Mouse (Mus musculus): ENCODE data around the gene Setmar.

The Setmar gene

DNA sequence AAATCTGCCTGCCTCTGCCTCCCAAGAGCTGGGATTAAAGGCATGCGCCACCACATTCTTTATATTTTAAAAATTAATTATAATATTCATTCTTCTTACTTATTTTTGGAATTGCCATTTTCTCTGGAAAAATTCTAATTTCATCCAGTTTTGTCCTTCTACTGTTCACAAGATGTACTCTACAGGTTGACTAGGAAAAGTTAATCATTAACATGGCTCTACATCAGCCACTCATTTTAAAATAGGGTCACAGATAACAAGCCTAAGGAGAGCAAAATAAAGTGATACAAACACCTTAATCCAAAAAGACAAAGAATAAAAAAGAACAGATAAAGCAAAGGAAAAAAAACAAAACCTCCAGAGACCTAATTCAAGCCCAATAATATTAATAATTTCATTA is 50.1 kb downstream of the Setmar start:
- no peak for DNase-seq (ENCODE audit: low read depth)

DNA sequence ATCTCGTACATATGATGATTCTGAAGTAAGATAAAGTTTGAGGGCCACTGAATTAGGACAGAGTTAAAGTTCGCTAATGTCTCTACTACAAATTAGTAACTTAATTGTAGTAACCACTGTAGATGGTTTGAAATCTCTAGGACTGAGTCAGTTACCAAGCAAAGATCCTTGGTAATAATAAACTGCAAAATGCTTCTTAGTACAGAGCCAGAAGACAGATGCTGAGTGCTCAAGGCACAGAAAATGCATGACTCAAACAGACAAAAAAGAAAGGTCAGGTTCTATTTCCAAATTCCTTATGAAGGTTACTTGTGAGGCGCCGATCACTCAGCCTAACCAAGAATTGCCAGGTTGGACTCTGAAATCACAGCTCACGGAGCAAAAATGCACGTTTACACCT is 53.0 kb downstream of the Setmar start:
- DNase-seq (ENCODE audit: low read depth) = no peak

DNA sequence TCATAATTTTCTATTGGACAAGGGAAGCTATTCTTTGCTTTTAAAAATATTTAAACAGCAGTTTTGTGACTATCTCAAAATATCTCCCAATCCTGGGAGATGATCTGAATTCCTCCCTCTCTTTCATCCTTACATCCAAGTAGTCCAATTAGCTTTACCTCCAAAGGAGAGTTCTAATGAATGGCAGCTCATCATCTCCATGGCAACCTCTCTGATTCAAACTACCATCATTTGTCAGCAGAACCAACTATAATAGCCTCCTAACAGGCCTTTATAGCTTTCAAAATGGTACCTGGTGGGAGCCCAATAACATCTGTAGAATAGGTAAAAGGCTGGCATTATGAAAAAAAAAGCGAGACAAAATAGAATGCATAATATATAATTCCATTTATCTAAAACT is 60.6 kb downstream of the Setmar start:
- DNase-seq (ENCODE audit: low read depth) = no peak

DNA sequence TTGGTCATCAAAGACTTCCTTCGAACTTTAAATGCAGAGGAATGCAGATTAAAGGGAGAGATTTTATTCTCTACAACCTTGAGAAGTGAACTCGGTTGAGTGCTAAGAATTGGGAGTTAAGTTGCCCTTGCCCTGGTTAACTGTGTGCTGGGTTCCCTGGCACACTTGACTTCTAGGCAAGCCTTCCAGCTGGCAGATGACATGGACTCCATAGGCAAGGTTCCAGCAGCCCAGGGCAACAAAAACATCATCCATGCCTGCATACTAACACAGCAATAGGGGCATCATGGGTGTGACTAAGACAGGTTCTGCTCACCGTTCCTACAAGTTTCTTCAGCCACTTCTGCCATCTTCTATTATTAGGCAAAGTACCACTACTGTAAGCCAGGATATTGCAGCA is 61.8 kb downstream of the Setmar start:
- no peak for DNase-seq (ENCODE audit: low read depth)

All from 416B (cell line).